Mouse (Mus musculus) heart, embryonic 12.5 days (tissue): Measurements from ENCODE around the gene Mfn1. TPM values are rescaled to one million over a fixed set of nuclear protein-coding genes. Genes with fewer than 3 reads are reported as not detected.

Experiments used
- ATAC-seq: fragments of 200-750 bp; cut with Nextera tagmentation; 2 replicates; pipeline ENCODE4 v1.8.0; 2017; ENCODE audit warnings: moderate TSS enrichment, moderate library complexity; ENCODE audit not compliant: insufficient number of reproducible peaks, low FRiP score
- H3K27ac ChIP-seq: fragments of 300-500 bp; sonication (generic); 2 replicates; pipeline ENCODE4 v1.5.1; 2016; ENCODE audit warnings: mild to moderate bottlenecking, moderate library complexity; ENCODE audit not compliant: poor library complexity, severe bottlenecking
- H3K27me3 ChIP-seq: fragments of 300-500 bp; sonication (generic); replicated peaks from 2 replicates; pipeline ENCODE4 v1.6.1; 2016; ENCODE audit warnings: mild to moderate bottlenecking, moderate library complexity
- H3K36me3 ChIP-seq: fragments of 300-500 bp; sonication (generic); 2 replicates; pipeline ENCODE4 v1.6.1; 2016; ENCODE audit warnings: mild to moderate bottlenecking, moderate library complexity
- H3K4me1 ChIP-seq: fragments of 300-500 bp; sonication (generic); replicated peaks from 2 replicates; pipeline ENCODE4 v1.6.1; 2016; ENCODE audit warnings: mild to moderate bottlenecking
- H3K4me2 ChIP-seq: fragments of 300-500 bp; sonication (generic); 2 replicates; pipeline ENCODE4 v1.6.1; 2016; ENCODE audit warnings: mild to moderate bottlenecking, moderate library complexity
- H3K4me3 ChIP-seq: fragments of 300-500 bp; sonication (generic); 2 replicates; pipeline ENCODE4 v1.5.1; 2016; ENCODE audit warnings: mild to moderate bottlenecking
- H3K9ac ChIP-seq: fragments of 300-500 bp; sonication (generic); 2 replicates; pipeline ENCODE4 v1.6.1; 2016; ENCODE audit warnings: mild to moderate bottlenecking, moderate library complexity
- H3K9me3 ChIP-seq: fragments of 300-500 bp; sonication (generic); replicated peaks from 2 replicates; pipeline ENCODE4 v1.6.1; 2016; ENCODE audit warnings: mild to moderate bottlenecking, moderate library complexity
- WGBS: fragments of 180-500 bp; shearing (Covaris S2); methylation state at CpG from one replicate; pipeline ENCODE4 v1.1.7; 2016; 5-methylcytosine and 5-hydroxymethylcytosine counted together
- polyA plus RNA-seq: library from polyadenylated mRNA; unstranded; fragments of >200 nt; fragmentation: Nextera tagmentation; extraction: Ambion mirVana; gene quantifications from 2 replicates; pipeline ENCODE4 v1.2.1, GENCODE M21; 2016

Gene Mfn1
- polyA plus RNA-seq, 1 experiment from 2014 or later, result 85.5 TPM

DNA sequence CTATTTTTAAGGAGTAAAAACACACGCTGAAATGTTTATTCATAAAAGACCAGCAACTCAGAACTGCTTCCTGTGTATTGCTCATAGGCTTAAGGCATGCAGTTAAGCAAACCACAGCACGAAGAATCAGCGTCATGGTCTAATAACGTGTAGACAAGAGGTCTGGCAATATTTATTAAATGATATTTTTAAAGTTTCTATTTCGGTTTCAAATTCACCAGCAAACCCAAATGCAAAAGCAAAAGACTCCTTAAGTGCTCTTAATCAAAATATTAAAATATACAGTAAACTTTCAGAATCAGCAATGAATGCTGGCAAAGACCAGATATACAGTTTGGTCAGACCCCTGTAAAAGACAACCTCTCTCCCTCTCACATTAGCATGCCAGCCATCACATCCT is 86.1 kb downstream of the Mfn1 start:
- H3K27me3 ChIP-seq, result no peaks in the 10 kb centered on the region
- H3K36me3 ChIP-seq, result peaks cover 5% of the 10 kb centered on the region
- H3K9ac ChIP-seq, result peak overlapping the region; percentile 92; the same call in 1 of the 2 replicates
- no peak for ATAC-seq
- peak overlapping the region; percentile 93 for H3K4me3 ChIP-seq
- no peaks in the 10 kb centered on the region for H3K9me3 ChIP-seq
- WGBS, result 65% methylated on average over 5 of the region's 5 CpGs
- no peak overlapping the region for H3K27ac ChIP-seq
- H3K4me2 ChIP-seq, result peak overlapping the region; percentile 67
- peaks cover 16% of the 10 kb centered on the region; the same call in 1 of the 2 replicates for H3K4me1 ChIP-seq

DNA sequence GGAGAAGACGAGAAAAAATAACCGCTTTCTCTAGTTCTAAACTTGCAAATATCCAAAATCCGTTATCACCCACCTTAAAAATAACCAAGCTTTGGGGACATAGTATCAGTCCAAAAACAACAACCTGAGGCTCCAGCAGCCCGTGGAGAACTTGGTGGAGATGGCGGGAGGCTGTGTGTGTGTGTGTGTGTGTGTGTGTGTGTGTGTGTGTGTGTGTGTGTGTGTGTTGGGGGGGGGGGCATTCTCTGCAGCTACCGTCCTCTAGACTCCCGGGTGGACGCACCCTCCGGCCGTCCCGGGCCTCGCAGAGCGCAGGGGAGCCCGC is 86.7 kb downstream of the Mfn1 start:
- WGBS, result 16% methylated on average over 5 of the region's 14 CpGs
- no peak; the same call in 1 of the 2 replicates for ATAC-seq
- H3K4me3 ChIP-seq, result peak overlapping the region; percentile 93
- H3K4me1 ChIP-seq, result peaks cover 16% of the 10 kb centered on the region; the same call in 1 of the 2 replicates
- peak overlapping the region; percentile 92 for H3K9ac ChIP-seq
- H3K9me3 ChIP-seq, result no peaks in the 10 kb centered on the region
- H3K27me3 ChIP-seq, result no peaks in the 10 kb centered on the region
- H3K36me3 ChIP-seq, result peaks cover 5% of the 10 kb centered on the region
- H3K4me2 ChIP-seq, result peak overlapping the region; percentile 67
- H3K27ac ChIP-seq, result peak overlapping the region; percentile 67

DNA sequence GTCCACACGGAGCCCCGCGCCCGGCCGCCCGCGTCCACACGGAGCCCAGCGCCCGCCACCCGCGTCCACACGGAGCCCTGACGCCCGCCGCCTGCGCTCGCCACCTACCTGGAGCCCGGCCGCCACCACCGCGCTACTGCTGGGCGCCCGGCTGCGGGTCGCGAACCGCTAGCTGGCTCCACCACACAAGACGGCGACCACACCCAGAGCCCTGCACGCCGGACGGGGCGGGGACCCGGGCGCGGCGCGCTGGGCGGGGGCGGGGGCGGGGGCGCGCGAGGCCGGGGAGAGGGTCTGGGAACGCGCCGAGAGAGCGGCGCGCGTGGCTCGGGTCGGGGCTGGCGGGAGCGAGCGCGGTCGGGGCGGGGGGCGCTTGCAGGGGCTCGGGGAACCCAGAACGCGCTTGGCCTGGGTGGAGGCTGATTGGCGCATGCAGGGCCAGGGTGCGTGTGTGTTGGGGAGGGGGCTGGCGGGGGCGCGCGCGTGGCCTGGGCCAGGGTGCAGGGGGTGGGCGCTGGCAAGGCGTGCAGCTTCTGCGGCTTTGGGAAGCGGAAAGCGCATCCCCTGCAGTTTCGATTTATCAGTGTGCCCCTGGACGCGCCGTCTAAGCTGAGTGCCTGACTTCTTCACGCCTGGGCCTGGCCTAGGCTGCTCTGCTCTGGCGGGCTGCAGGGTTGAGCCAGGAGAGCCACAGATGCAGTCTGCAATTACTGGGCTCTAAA is 87.2 kb downstream of the Mfn1 start, which contains the start of gene Gnb4:
Gene Gnb4 (minus strand): TSS at position 255 of the 722 bp plus-strand sequence.
- whole genome bisulfite sequencing, result 2% methylated on average over 66 of the region's 83 CpGs

DNA sequence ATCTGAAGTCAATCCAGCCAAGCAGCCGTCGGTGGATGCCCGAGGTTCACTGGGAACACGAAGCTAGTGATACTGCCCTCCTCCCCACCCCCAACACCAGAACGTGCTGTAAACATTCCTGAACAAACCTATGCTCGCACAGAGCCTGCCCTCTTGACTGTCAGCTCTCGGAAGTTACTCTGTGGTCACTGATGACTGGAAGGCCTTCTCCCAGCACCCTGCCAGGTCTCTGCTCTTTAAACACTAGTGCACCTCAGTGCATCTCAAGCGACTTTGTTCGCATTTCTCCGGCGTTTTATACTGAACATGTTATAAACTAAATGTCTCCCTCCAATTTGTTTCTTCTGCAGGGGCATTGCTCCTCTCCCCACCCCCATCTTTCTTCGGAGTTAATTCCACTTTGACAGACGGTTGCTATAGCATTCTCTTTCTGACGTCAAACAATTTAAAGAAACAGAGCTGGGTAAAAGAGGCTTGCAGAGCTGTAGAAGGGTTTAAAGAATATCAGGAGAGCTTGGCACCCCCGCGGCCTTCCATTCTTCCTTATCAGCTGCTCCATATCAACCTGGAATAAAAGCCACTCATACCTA is 87.9 kb downstream of the Mfn1 start:
- no peak; the same call in 1 of the 2 replicates for ATAC-seq
- Histone ChIP-seq H3K27me3 (no peaks in the 10 kb centered on the region), H3K4me1 (peaks cover 11% of the 10 kb centered on the region; the same call in 1 of the 2 replicates), H3K27ac (peak overlapping the region; percentile 67), H3K9me3 (no peaks in the 10 kb centered on the region), H3K4me2 (peak overlapping the region; percentile 67), H3K4me3 (peak overlapping the region; percentile 93), H3K36me3 (peaks cover 5% of the 10 kb centered on the region), H3K9ac (peak overlapping the region; percentile 92)
- 15% methylated on average over 16 of the region's 16 CpGs for WGBS

More for the DNA sequence above, 87.2 kb downstream of the Mfn1 start, which contains the start of gene Gnb4:
- H3K27ac ChIP-seq, result peak within 1 kb of the TSS; percentile 67
- no peaks in the 10 kb centered on the region for H3K27me3 ChIP-seq
- H3K4me2 ChIP-seq, result peak within 1 kb of the TSS; percentile 67
- ATAC-seq, result peak; percentile 88
- peaks cover 5% of the 10 kb centered on the region for H3K36me3 ChIP-seq
- no peaks in the 10 kb centered on the region for H3K9me3 ChIP-seq
- H3K4me3 ChIP-seq, result peak within 1 kb of the TSS; percentile 93
- peak within 1 kb of the TSS; percentile 92 for H3K9ac ChIP-seq
- H3K4me1 ChIP-seq, result peaks cover 12% of the 10 kb centered on the region; the same call in 1 of the 2 replicates

DNA sequence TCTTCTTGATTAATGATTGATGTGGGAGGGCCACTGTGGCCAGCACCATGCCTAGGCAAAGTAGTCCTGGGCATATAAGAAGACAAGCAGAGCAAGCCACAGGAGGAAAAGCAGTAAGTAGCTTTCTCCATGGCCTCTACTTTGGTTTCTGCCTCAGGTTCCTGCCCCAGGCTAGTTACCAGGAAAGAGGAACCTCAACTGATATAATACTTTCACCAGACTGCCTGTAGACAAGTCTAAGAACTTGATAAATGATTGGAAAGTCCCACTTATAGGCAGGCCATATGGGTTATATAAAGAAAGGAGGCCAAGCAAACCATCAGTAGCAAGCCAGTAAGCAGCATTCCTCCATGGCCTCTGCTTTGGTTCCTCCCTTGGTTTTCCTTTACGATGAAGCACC is 92.4 kb downstream of the Mfn1 start:
- no peak for ATAC-seq
- Histone ChIP-seq H3K4me2 (no peak overlapping the region), H3K27me3 (no peaks in the 10 kb centered on the region), H3K4me1 (peaks cover 4% of the 10 kb centered on the region; the same call in 1 of the 2 replicates), H3K27ac (no peak overlapping the region), H3K9ac (no peak overlapping the region), H3K36me3 (no peaks in the 10 kb centered on the region), H3K4me3 (no peak overlapping the region), H3K9me3 (no peaks in the 10 kb centered on the region)
- WGBS, result 90% methylated on average over 1 of the region's 1 CpGs

DNA sequence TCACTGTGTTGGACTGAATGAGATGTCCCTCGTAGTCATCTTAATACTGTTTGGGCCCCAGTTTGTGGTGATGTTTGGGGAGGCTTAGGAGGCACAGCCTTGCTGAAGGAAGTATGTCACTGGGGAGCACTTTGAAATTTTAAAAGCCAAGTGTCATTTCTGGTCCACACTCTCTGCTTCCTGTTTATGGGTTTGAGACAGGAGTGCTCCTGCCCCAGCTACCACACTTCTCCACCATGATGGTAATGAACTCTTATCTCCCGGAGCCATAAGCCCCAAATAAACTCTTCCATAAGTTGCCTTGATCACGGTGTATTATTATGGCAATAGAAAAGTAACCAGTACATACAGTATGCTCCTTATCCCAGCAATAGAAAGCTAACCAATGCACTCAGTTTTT is 92.8 kb downstream of the Mfn1 start:
- Histone ChIP-seq H3K27me3 (no peaks in the 10 kb centered on the region), H3K9ac (no peak overlapping the region), H3K27ac (no peak overlapping the region), H3K36me3 (no peaks in the 10 kb centered on the region), H3K4me2 (no peak overlapping the region), H3K4me1 (peaks cover 4% of the 10 kb centered on the region; the same call in 1 of the 2 replicates), H3K9me3 (no peaks in the 10 kb centered on the region), H3K4me3 (no peak overlapping the region)
- WGBS, result 80% methylated on average over 3 of the region's 3 CpGs
- no peak for ATAC-seq

DNA sequence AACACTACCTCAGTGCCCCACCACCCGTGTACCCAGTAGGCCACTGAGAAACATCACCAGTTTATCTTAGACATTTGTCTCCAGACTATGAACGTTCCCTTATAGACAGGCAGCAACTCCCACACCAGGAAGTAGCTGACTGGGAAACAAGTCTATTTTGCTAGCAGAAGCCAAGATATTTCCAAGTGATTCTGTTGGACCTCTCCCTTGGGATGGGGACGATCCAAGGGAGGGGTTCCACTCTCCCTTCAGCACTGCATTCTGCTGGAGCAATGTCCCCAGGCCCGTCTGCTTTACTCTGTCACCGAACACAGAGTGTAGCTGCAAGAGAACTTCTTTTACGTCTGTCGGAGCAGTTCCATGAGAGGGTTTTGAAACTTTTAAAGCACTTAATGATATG is 98.9 kb downstream of the Mfn1 start:
- WGBS, result 68% methylated on average over 7 of the region's 7 CpGs
- Histone ChIP-seq H3K27me3 (no peaks in the 10 kb centered on the region), H3K4me3 (no peak overlapping the region), H3K9ac (no peak overlapping the region), H3K27ac (no peak overlapping the region), H3K36me3 (no peaks in the 10 kb centered on the region), H3K4me1 (no peaks in the 10 kb centered on the region), H3K9me3 (no peaks in the 10 kb centered on the region), H3K4me2 (no peak overlapping the region)
- no peak for ATAC-seq

Other genes with a start within 250 kb of the Mfn1 start
- gene Zmat3, start 163.5 kb upstream of the Mfn1 start, polyA plus RNA-seq, result 5.1 and 6.0 TPM in 2 replicates
- 8.7 and 10.2 TPM in 2 replicates for gene Pik3ca, start 131.8 kb upstream of the Mfn1 start, polyA plus RNA-seq
- gene Kcnmb3, start 37.2 kb upstream of the Mfn1 start, polyA plus RNA-seq, result not detected in 2 replicates
- 27.2 and 34.1 TPM in 2 replicates for gene Zfp639, start 19.2 kb upstream of the Mfn1 start, polyA plus RNA-seq
- gene Gnb4, start 87.1 kb downstream of the Mfn1 start, polyA plus RNA-seq, result 50.5 and 50.7 TPM in 2 replicates
- gene Actl6a, start 176.8 kb downstream of the Mfn1 start, polyA plus RNA-seq, result 105 and 108 TPM in 2 replicates
- gene Ndufb5, start 207.5 kb downstream of the Mfn1 start, polyA plus RNA-seq, result 468 and 489 TPM in 2 replicates
- gene Mrpl47, start 208.1 kb downstream of the Mfn1 start, polyA plus RNA-seq, result 31.8 TPM in 2 replicates